ENCODE assay signal across 9 mouse cellular contexts in genomic region chr11:85989940-85990493, GRCm38 (mm10).
DNase-seq lines count a peak whose midpoint lies in the region; ATAC-seq and TF ChIP-seq lines count a peak whose summit lies in the region.
"Had no signal": no experiment of that assay in that cellular context is flagged by ENCODE, and none has a peak within 500 bp of the region (broad histone marks: within the 10 kb centered on the region; RNA-seq: fewer than 3 reads in every experiment).

No protein-coding gene starts in this region.

- no peaks in the 10 kb centered on the region for H3K36me3 ChIP-seq in forebrain, embryonic 14.5 days (ENCODE audit: control insufficient read depth, insufficient read depth, low read length)
- H3K36me3 ChIP-seq in kidney, embryonic 14.5 days (ENCODE audit: control insufficient read depth, insufficient read depth, low read length) = no peaks in the 10 kb centered on the region
- no peaks in the 10 kb centered on the region for H3K36me3 ChIP-seq in small intestine, adult 2 months (ENCODE audit: control insufficient read depth, insufficient read depth, low read length)

- peak; percentile 54 for ATAC-seq in CD4-positive, CD25-positive, alpha-beta regulatory T cell, adult 4 months
- peak; percentile 40; the same call in 1 of the 2 replicates for ATAC-seq in forebrain, embryonic 14.5 days
- peak; percentile 56 for ATAC-seq in kidney, embryonic 14.5 days (ENCODE audit: low FRiP score, low TSS enrichment)

- no peak overlapping the region for H3K27ac ChIP-seq in forebrain, embryonic 14.5 days (ENCODE audit: low read depth, low read length)
- H3K27ac ChIP-seq in kidney, embryonic 14.5 days (ENCODE audit: low read depth, low read length) = no peak overlapping the region
- H3K27ac ChIP-seq in small intestine, adult 2 months (ENCODE audit: insufficient read depth, low read depth, low read length) = no peak overlapping the region

- 6% methylated on average over 12 of the region's 12 CpGs for WGBS in forebrain, embryonic 14.5 days
- WGBS in kidney, embryonic 14.5 days = 6% methylated on average over 11 of the region's 12 CpGs
- 19% methylated on average over 12 of the region's 12 CpGs for whole genome bisulfite sequencing in small intestine, adult 2 months

- peaks cover 2% of the 10 kb centered on the region; the same call in 1 of the 2 replicates for H3K4me1 ChIP-seq in forebrain, embryonic 14.5 days (ENCODE audit: control insufficient read depth, insufficient read depth, low read length)
- peaks cover 9% of the 10 kb centered on the region; the same call in 1 of the 2 replicates for H3K4me1 ChIP-seq in kidney, embryonic 14.5 days (ENCODE audit: control insufficient read depth, insufficient read depth, low read length)
- H3K4me1 ChIP-seq in small intestine, adult 2 months (ENCODE audit: control insufficient read depth, insufficient read depth, insufficient read length, low read length) = peaks cover 2% of the 10 kb centered on the region; the same call in 1 of the 2 replicates

- peak; percentile 93 for DNase-seq in A20 (ENCODE audit: low read depth, low spot score)
- peak; percentile 53 for DNase-seq in forebrain, embryonic 14.5 days (ENCODE audit: low spot score)
- DNase-seq in lung, postnatal 25 days (ENCODE audit: low spot score) = peak; percentile 41
- DNase-seq in urinary bladder, postnatal 36 days (ENCODE audit: low spot score in 2 of 2) = no peak
- no peak for DNase-seq in frontal cortex, postnatal 25 days (ENCODE audit: low spot score in 2 of 2)

- no peak for TF ChIP-seq POLR2A in small intestine, adult 2 months (IDR thresholded peaks at IDR 0.05; ENCODE audit: low read depth, low read length)

- TF ChIP-seq CTCF in small intestine, adult 2 months (IDR thresholded peaks at IDR 0.05; ENCODE audit: extremely low read depth, insufficient read length, insufficient replicate concordance, low read depth, low read length) = no peak

- peak overlapping the region; percentile 40 for H3K4me2 ChIP-seq in forebrain, embryonic 14.5 days (ENCODE audit: low read length)
- H3K4me2 ChIP-seq in kidney, embryonic 14.5 days (replicated peaks; ENCODE audit: low read depth, low read length) = peak overlapping the region; percentile 51

- H3K4me3 ChIP-seq in forebrain, embryonic 14.5 days (ENCODE audit: low read depth, low read length) = peak overlapping the region; percentile 7; the same call in 1 of the 2 replicates
- peak overlapping the region; percentile 24 for H3K4me3 ChIP-seq in kidney, embryonic 14.5 days (ENCODE audit: low read length)
- H3K4me3 ChIP-seq in small intestine, adult 2 months (ENCODE audit: low read depth, low read length) = peak overlapping the region; percentile 50
- H3K4me3 ChIP-seq: erythroblast, embryonic 14.5 days had no signal

- H3K27me3 ChIP-seq in forebrain, embryonic 14.5 days (replicated peaks; ENCODE audit: control insufficient read depth, insufficient read depth, low read length) = 0 out of 2 replicates have a peak, but pooled peaks cover 3% of the 10 kb centered on the region
- peaks cover 23% of the 10 kb centered on the region for H3K27me3 ChIP-seq in kidney, embryonic 14.5 days (ENCODE audit: control insufficient read depth, insufficient read depth, low read length)
- no peaks in the 10 kb centered on the region for H3K27me3 ChIP-seq in small intestine, adult 2 months (ENCODE audit: control insufficient read depth, insufficient read depth, low read length)

- peak overlapping the region; percentile 21 for H3K9ac ChIP-seq in forebrain, embryonic 14.5 days (ENCODE audit: low read length)
- 0 out of 2 replicates have a peak overlapping the region, but pooled peaks have one; percentile 7 for H3K9ac ChIP-seq in kidney, embryonic 14.5 days (ENCODE audit: low read depth, low read length)

- H3K9me3 ChIP-seq in forebrain, embryonic 14.5 days (replicated peaks; ENCODE audit: control insufficient read depth, low read length) = no peaks in the 10 kb centered on the region
- H3K9me3 ChIP-seq in kidney, embryonic 14.5 days (ENCODE audit: control insufficient read depth, low read length) = no peaks in the 10 kb centered on the region

Comparison
In these comparisons a context has a peak if more than half of its experiments do, and no peak if none do; other contexts are left out.
1. DNase-seq: peak in A20 (single experiment), forebrain, embryonic 14.5 days (single experiment) and lung, postnatal 25 days (single experiment); none in urinary bladder, postnatal 36 days (0 of 2) and frontal cortex, postnatal 25 days (0 of 2).
2. Peak in every context shown above with its lines, with median percentiles within 50 percentile points of each other: ATAC-seq and H3K4me3 ChIP-seq.